Mouse (Mus musculus) kidney, adult 11 months (tissue): ENCODE measurements around the gene Neurog1.

ENCODE experiments used
- DNase-seq: peaks from one replicate; pipeline ENCODE4 v3.0.0; 2022

Gene Neurog1

DNA sequence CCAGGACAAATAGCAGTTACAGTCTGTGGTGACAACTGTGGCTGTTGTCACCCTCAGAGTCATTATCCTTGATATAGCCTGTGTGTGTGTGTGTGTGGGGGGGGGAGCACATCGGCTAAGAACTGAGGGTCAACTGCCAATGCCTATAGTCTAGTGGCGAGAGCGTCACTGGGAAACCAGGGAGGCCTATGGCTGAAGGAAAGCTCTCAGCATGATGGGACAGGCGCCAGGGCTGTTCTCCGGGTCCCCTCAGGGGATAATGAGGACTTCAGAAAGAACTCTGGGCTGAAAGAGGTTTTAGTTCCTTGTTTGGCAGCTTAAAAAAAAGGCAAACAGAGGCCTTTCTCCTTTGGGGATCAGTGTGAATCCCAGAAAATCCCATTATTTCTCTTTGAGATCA is 37.3 kb downstream of the Neurog1 start:
- DNase-seq = no peak

DNA sequence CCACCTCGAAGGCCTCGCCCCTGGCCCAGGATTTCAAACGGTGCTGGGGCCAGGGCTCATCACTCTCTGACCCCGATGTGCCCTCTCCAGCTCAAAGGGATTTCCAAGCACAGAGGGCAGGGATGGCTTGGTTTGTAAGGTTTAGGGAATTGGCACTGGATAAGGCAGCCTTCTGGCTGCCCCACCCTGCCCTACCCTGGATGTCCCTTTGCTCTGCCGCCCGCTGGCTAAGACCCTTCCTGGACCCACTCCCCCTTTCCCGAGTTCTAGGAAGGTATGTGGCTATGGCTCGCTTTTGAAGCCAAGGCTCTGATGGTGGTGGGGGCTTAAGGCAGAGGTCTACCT is 42.9 kb downstream of the Neurog1 start:
- DNase-seq = no peak

DNA sequence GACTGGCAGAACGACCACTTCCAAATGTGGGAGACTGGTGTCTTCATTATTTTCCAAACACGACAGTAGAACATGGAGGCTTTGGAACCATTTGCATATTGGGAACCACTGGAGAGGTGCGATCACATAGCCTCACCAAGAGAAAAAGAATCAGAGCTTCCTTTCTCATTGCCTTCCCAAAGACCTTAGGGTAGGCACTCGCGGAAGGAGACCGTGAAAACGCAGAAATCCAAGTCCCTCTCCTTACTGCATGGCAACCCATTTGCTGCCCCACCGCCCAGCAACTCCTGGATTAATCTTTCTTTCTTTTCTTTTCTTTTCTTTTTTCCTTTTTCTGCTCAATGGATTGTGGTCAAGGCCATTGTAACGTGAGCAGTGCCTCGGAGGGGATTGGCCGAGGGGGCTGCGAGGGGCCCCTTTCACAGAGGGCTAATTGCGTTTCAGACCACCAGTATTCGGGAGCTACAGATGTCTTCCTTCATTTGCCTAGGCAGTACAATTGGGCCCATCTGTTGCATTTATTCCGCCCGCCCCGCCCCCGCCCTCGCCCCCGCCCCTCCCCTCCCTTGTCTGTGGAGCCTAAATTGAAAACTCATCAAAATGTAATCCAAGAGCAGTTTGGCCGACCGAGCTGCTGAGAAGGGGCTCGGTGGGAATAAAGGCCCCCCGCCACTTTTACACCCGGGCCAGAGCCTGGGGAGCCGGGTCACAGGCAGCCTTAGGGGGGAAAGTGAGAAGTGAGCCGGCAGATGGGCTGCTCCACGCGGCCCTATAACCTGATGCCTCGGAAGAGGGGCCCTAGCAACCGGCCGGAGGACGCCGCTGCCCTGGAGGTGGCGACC is 43.5 kb downstream of the Neurog1 start:
- no peak for DNase-seq
